Mouse (Mus musculus) bone marrow macrophage, adult 2 months (primary cell): ENCODE measurements around the gene Trp53tg5. TPM values are rescaled to one million over a fixed set of nuclear protein-coding genes. Genes with fewer than 3 reads are reported as not detected.

ENCODE experiments used
- H3K27ac ChIP-seq: 2 replicates; pipeline ENCODE4 v1.5.1; 2012; ENCODE audit warnings: low read depth, low read length; ENCODE audit not compliant: insufficient read depth
- H3K4me1 ChIP-seq: 2 replicates; pipeline ENCODE4 v1.6.1; 2012; ENCODE audit warnings: low read length; ENCODE audit not compliant: control insufficient read depth, insufficient read depth
- H3K4me3 ChIP-seq: 2 replicates; pipeline ENCODE4 v1.5.1; 2012; ENCODE audit warnings: mild to moderate bottlenecking, low read length, moderate library complexity; ENCODE audit not compliant: insufficient read depth
- CTCF ChIP-seq: IDR thresholded peaks from 2 replicates; pipeline ENCODE4 v1.5.1; 2012; ENCODE audit warnings: low read depth, mild to moderate bottlenecking, low read length, moderate library complexity
- POLR2A ChIP-seq: IDR thresholded peaks from 2 replicates; pipeline ENCODE4 v1.6.1; 2012; ENCODE audit warnings: mild to moderate bottlenecking, low read depth, low read length, borderline replicate concordance
- polyA plus RNA-seq: library from polyadenylated mRNA; stranded (reverse); fragments of >200 nt; gene quantifications from 2 replicates; pipeline ENCODE4 v1.2.4, GENCODE M21; 2012; ENCODE audit not compliant: missing spikeins, insufficient read depth, insufficient read length

Trp53tg5 gene
- polyA plus RNA-seq, 1 experiment = not detected

DNA sequence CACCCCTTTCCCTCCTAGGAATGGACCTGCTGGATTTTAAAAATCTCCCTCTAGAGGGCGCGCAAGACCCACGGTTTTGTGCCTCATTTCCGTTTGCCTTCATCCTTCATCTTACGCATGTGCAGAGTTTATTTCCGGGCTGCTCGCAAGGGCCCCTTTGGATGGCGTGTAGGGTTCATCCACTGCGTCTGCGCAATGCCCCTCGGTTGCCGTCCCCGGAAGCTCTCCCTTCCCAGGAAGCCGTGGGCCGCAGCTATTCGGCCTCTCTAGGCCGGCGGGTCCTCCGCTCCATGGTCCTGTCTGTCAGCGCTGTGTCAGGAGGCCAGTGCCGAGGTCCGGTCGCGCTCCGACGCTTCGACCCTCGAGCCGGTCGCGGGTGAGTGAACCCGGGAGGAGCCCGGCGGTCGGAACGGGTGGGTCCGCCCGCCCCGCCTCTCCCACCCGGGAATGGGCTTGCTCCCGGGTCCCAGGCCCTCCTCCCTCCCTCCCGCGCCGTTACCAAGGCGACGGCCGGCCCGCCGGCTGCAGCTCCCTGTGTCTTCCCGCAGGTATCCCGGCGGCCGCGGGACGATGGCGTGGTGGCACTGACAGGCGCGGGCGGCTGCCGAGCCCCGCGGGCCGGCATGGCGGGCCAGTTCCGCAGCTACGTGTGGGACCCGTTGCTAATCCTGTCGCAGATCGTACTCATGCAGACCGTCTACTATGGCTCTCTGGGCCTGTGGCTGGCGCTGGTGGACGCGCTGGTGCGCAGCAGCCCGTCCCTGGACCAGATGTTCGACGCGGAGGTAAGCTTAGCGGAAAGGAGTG, 12.6 kb downstream of the Trp53tg5 start, which contains the start of gene Gm20458:
Gm20458 (plus strand) TSS at position 223 of the 807 bp plus-strand sequence.
- TF ChIP-seq POLR2A = no peak
- TF ChIP-seq CTCF = no peak
- H3K4me1 ChIP-seq = peaks cover 33% of the 10 kb centered on the region
- H3K4me3 ChIP-seq = peak within 1 kb of the TSS; percentile 79
- peak within 1 kb of the TSS; percentile 55 for H3K27ac ChIP-seq

DNA sequence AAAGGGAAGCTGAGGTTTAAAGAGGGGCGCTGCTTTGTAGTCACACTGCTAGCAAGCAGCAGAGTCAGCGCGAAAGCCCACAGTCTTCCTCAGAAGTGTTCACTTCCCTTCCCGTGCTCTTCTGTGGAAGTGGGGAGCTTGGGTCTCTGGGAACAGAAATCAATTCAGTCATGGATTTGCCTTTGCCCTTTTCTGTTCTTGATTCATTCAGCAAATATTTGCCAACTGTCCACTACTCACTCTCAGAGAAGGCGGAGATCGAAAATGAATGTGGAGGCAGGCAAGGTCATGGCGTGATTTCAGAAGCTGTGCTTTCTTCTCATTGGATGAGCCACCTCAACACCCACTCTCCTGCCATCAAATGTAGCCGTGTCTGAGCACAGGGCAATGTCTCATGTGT, 15.0 kb downstream of the Trp53tg5 start:
- Histone ChIP-seq H3K27ac (peak overlapping the region; percentile 70), H3K4me3 (0 out of 2 replicates have a peak overlapping the region, but pooled peaks have one; percentile 0), H3K4me1 (peaks cover 51% of the 10 kb centered on the region)
- TF ChIP-seq CTCF (no peak), POLR2A (no peak)

DNA sequence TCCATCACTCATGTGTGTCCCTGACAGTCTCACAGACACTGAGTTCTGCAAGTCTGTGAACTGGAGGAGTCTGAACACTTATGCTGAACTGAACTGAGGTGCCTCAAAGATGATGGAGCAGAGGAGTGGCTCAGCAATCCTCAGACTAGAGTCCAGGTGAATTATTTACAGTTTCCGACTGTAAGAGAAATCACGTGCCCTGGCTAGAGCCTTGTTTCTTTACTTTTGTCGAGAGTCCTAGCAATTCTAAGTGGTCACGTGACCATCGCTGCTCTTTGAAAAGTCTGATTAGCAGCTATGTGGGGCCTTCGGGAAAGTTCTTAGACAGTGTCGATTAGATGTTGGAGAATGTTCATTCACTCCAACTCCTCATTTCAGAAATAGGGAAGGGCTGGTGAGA, 15.6 kb downstream of the Trp53tg5 start:
- H3K4me3 ChIP-seq = no peak overlapping the region

GRCm38 (mm10) chr2:164456864-164457300, 16.6 kb downstream of the Trp53tg5 start, which contains the start of gene Sys1:
Sys1 (plus strand) TSS chr2:164456964.
- Histone ChIP-seq H3K27ac (peak within 1 kb of the TSS; percentile 25), H3K4me3 (peak within 1 kb of the TSS; percentile 53), H3K4me1 (peaks cover 43% of the 10 kb centered on the region)
- no peak for TF ChIP-seq CTCF
- no peak for TF ChIP-seq POLR2A

More for the DNA sequence above, 15.6 kb downstream of the Trp53tg5 start:
- peak overlapping the region; percentile 22 for H3K27ac ChIP-seq
- no peak for TF ChIP-seq POLR2A
- H3K4me1 ChIP-seq = peaks cover 51% of the 10 kb centered on the region

DNA sequence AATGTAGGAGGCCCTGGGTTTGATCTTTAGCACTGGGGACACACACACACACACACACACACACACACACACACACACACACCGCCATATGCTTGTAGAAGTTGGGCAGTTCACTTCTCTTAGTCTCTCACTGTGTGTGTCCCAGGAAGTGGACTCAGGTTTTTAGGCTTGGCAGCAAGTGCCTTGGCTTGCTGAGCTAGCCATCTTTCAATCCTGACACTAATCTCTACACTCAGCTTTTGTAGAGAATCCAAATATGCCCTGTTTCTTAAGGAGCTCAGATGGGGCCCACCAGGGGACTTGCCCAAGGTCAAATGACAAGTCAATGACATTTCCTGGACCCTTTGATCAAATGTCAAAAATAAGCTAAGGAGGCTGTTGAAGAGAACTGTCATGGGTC, 17.1 kb downstream of the Trp53tg5 start:
- TF ChIP-seq CTCF (no peak), POLR2A (no peak)
- Histone ChIP-seq H3K27ac (peak overlapping the region; percentile 25; the same call in 1 of the 2 replicates), H3K4me3 (peak overlapping the region; percentile 53; the same call in 1 of the 2 replicates), H3K4me1 (peaks cover 42% of the 10 kb centered on the region)

GRCm38 (mm10) chr2:164455421-164456190, 17.9 kb downstream of the Trp53tg5 start:
- no peak for TF ChIP-seq CTCF
- TF ChIP-seq POLR2A = no peak
- Histone ChIP-seq H3K4me3 (no peak overlapping the region), H3K27ac (peak overlapping the region; percentile 48; the same call in 1 of the 2 replicates), H3K4me1 (peaks cover 42% of the 10 kb centered on the region)

- peaks cover 42% of the 10 kb centered on the region for H3K4me1 ChIP-seq
- H3K27ac ChIP-seq = peak overlapping the region; percentile 48; the same call in 1 of the 2 replicates
- no peak overlapping the region for H3K4me3 ChIP-seq
- TF ChIP-seq POLR2A (no peak), CTCF (no peak)
Observed at GRCm38 (mm10) chr2:164454846-164455245, 18.7 kb downstream of the Trp53tg5 start.

DNA sequence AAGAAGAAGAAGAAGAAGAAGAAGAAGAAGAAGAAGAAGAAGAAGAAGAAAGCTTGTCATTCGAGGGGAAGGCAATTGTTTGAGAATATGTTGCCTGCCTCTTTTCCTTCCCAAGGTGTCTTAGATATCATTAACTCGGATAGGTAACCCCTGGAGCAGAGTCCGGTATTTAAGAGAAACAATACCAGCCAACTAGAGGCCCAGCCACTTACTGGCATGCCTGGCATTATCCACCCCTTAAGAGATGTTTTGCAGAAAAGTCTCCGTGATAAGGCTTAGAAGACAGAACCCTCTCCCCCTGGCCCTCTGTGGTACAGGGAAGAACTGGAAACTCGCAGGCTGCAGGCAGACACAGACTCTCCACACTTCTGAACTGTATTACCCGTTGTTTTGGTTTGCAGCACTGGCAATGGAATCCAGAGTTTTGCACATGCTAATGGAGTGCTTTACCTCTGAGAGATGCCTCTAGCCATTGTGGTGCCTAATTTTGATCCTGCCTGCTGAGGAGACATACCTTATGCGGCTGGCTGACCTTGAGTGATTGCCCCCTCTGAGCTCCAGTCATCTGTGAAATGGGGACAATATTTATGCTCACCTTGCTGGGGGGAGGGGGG, 19.5 kb downstream of the Trp53tg5 start:
- Histone ChIP-seq H3K27ac (no peak overlapping the region), H3K4me1 (peaks cover 39% of the 10 kb centered on the region), H3K4me3 (no peak overlapping the region)
- TF ChIP-seq POLR2A = no peak
- no peak for TF ChIP-seq CTCF

DNA sequence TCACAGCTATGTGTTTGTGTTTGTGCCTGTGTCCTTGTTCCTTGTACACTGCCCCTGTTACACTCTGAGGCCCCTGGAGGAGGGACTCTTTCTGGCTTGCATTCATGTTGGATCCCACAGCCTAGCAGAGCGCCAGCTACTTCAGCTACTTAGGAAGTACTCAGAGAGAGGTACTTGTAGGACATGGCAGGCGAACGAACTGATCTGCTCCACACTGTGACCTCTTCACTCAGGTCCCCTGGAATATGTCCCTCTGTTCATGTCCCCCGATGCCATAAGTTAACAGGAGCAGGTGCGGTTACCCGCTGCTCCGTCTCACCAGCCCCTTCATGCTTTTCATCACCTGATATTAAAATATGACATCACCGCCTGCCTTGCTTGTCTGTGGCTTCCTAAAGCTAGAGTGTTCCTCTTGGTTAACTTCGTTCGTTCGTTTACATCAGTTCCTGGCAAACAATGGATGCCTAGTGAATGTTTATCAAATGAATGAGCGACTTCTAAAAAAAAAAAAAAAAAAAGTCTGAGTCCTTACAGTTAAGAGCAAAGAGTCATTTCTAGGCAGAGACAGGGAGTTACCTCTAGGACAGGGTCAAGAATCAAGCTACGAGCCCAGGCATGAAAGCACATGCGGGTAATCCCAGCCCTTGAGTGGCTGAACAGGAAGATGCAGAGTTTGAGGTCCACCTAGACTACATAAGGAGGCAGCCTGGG, 20.3 kb downstream of the Trp53tg5 start:
- Histone ChIP-seq H3K4me1 (peaks cover 34% of the 10 kb centered on the region), H3K4me3 (no peak overlapping the region), H3K27ac (no peak overlapping the region)
- TF ChIP-seq POLR2A = no peak
- no peak for TF ChIP-seq CTCF
